Mouse (Mus musculus): ENCODE measurements around the gene Klhl29.

The Klhl29 gene

DNA sequence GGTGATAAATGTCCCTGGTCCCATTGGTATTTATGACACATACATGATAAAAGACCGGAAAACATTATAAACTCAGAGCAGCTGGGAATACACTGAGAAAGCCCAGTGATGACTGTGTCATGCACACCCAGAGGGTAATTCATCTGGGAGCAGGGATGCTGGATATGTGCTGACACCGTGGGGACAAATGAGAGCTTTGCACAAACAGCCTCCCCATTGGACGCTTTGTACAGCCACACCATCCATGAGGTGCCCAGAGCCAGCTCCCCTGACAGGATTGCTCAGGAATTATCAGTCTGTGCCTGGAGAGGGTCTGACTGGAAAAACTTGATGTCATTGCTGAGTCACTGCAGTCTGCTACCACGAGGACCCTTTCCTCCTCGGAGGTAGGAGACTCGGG lies 266.9 kb downstream of the Klhl29 start:
- DNase-seq: no peak

DNA sequence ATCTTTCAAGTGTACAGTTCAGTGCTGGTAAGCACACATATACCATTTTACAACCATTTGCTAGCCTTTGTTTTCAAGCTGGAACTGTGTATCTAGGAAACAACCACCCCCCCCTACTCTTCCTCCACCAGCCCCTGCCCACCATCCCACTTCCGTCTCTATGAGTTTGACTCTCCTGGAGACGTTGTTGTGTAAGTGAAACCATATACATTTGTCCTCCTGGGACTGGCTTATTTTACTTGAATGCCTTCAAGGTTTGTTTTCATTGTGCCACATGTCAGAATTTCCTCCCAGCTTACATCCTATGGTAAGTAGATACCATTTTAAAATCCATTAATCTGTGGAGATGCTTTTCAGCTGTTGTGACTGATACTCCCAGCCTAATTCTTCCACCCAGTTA lies 267.7 kb downstream of the Klhl29 start:
- DNase-seq: no peak

DNA sequence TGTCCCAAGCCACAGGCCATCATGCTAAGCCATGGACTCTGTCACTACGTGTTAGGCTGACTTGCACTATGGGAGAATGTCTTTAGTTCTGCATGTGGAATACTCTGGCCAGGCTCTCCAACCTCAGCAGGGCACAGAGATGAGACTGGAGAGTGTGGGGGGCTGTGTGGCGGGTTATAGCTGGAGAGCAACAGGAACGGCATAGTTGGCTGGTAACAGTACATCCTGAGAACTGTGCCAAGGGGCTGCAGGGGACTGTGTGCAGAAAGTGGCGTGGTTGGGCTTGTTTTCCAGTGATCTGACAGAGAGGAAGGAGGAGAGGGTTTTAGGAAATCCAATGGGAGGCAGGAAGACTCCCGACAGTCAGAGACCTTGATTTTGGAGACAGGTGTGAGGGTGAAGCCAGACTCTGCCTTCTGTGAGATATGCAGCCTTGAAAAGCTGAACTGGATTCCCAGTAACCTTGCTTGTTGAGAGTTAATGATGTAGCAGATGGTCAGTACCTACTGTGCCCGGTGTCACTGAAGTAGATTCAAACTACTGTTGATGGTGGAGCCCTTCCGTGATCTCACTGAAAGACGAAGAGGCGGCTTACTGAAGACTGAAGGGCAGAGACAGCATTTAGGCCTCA lies 270.9 kb downstream of the Klhl29 start:
- DNase-seq: peak; percentile 49

DNA sequence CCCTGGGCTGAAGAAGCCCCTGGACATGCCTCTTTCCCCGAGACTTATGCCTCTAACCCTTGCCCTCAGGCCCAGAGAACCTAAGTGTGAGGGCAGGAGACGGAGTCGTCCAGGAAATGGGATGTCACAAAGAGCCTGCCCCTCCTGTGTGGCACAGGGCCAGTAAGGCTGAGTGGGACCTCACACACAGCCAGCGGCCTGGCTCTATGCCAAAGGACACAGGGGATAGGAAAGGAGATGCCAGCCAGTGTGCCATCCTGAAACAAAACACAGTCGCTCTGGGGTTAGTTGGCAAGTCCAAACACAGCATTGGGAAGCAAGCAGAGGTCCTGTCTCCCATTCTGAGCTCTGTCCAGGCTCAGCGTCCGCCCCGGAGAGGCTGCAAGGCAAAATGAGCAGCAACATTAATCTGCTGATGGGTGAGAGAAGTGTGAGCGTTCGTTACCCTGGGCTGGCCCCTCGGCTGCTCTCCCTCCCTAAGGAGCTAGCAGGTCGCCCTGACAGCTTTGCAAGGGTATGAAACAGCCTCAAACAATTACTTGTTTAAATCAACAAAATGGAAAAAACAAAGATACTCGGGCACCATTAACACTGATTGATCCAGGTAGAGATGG lies 274.0 kb downstream of the Klhl29 start:
- no peak for DNase-seq

DNA sequence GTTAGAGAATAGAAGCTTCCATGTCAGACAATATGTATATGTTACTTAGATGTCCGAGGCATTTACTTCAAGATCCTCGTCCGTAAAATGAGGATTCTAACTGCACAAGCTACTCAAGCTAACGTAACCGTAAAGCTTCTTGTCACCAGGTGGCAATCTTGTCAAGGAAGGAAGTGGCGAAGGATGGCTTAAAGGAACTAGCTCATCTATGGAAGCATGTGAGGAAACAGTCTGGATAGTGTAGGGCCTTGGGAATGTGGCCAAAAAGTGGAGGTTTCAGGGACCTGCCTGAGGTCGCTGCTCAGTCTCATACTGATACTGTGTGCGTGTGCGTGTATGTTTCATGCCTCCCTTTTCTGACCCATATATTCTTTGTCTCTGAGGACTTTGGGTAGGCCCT lies 275.9 kb downstream of the Klhl29 start:
- DNase-seq: no peak

DNA sequence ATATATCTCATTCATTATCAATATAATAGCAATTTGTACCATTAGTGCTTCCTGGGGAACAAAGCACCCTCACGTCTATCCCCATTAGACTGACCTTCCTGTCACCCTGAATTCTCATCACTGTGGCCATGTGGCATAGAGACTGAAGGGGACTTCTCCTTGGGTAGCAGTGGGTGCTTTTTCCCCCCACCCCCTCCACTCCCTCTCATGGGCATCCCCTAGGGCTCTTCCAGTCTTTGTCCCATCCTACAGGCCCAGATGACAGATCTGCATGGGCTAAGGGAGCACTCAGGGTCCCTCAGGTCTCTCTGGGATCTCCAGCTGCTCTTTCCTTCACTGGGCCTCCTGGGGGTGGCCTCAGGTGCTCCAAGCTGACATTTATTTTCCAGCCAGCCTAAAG lies 286.8 kb downstream of the Klhl29 start:
- no peak for DNase-seq

DNA sequence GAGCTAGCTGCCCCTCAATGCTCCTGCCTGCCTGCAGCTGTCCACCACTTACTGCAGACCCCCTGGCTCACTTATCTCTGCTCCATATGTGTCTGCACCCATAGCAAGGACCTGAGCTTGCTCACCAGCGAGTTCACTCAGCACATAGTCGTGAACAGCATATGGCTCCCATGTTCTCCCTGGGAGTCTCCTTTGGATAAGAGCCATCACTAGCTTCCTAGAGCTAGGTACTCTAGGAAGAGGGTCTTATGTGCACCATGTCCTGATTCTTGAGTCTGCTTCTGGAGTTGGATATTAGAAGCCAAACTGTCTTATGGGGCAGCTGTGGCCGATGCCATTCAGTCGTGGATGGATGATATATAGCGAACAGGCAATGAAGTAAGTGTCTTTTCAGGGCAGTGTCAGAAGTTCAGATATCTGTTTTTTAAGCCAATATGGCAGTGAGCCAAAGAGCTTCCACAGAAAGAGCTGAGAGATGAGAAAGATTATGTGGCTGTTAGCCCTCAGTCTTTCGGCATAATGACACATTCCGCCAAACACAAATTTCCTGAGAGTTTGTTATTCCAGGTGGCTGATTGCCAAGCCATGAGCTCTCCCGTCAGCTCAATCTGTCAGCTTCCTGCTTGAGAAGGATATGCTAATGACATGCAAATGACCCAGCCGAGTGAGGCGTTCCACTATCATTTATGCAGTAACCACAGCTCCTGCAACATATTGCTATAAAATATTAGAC lies 287.5 kb downstream of the Klhl29 start:
- peak; percentile 84 for DNase-seq

DNA sequence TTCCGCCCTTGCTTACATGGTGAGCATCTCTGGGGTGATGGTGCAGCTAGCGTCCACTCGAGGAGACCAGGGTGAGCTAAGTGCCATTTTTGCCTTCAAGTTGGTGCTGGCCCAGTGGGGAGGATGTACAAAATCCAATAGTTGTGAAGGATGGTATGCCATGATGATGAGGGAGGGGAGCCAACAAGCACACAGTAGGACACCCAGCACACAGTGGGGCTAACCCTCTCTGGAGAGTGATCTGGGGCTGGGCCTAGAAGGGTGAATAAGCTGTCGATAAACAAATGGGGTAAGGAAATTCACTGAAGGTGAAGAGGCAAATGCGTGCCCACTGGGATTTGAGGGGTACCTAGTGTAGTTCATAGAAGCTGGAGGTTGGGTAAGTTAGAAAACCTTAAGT lies 290.8 kb downstream of the Klhl29 start:
- DNase-seq: no peak

DNA sequence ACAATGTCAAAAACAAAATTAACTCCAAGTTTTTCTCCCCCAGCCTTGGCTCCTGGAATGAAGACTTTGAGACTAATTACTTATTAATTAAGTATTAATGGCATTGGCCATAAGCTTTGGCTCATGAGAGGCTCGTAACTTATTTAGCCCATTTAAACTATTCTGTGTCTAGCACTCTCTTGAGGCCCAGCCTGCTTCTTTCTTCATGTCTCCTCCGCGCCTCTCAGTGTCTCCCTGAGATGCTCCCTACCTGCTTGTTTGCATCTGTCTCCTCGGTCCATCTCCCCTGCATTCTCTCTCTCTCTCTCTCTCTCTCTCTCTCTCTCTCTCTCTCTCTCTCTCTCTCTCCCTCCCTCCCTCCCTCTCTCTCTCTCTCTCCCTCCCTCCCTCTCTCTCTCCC lies 294.0 kb downstream of the Klhl29 start:
- no peak for DNase-seq

DNA sequence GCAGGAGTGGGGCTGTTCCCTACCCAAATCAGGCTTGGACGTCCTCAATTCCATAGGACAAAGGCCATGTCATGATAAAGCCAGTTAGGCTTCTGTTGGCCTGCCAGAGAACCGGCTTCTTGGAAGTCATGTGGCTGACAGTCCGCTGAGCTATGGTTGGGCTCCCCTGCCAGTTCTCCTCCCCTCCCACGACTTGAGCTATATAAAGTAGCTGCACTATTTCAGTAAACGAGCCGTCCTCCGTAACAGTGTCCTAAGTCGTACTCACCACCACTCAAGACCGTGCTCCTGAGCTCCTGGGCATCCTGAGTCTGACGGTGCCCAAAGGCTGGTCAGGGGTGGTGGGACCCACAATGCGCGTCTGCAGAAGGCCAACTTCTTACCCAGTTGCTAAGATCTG lies 302.3 kb downstream of the Klhl29 start:
- DNase-seq: no peak

DNA sequence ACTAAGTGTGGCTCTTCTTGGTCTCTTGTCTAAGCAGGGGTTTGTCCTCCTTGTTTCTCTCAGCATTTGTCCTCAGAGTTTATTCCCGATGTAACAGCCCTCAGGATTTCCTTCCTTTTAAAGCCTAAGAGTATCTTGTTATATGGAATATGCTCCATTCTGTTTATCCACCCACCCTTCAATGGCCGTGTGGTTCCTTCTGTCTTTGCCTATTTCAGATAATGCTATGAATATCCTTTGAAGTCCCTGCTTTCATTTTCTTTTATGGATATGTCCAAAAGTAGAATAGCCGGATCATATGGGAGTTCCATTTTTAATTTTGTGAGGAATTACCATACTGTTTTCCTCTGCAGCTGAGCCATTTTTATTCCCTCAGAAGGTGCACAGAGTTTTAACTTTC lies 305.4 kb downstream of the Klhl29 start:
- no peak for DNase-seq

DNA sequence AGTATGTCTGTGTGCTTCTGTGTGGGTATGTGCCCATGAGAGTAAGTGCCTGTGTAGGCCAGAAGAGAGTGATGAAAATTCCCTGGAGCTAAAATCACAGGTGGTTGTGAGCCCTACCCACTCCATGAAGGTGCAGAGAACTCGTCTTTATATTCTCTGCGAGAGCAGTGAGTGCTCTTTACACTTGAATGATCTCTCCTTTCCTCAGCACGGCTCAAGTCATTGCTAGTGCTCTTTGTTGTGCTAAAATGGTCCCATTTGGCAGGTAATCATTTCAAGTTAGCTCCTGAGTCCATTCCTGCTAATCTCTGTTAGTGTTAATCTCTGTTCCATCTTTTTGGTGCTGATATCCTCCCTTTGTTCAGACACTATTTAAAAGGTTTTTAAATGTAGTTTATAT lies 307.9 kb downstream of the Klhl29 start:
- no peak for DNase-seq

DNA sequence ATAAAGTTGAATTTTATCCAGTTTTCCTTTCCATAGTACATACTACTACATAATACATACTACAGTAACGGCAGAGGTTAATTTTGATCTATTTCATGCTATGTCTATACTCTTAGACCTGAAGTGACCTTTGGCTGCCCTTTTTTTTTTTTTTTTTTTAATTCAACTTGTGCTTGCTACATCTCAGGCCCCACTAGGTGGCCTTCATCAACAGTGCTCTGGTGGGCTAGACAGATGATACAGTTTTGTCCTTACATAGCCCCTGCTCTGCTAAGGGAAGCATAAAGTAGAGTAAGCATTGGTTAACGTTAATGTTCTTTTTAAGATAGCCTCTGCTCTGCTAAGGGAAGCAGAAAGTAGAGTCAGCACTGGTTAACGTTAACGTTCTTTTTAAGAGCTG lies 327.4 kb downstream of the Klhl29 start:
- DNase-seq: no peak

DNA sequence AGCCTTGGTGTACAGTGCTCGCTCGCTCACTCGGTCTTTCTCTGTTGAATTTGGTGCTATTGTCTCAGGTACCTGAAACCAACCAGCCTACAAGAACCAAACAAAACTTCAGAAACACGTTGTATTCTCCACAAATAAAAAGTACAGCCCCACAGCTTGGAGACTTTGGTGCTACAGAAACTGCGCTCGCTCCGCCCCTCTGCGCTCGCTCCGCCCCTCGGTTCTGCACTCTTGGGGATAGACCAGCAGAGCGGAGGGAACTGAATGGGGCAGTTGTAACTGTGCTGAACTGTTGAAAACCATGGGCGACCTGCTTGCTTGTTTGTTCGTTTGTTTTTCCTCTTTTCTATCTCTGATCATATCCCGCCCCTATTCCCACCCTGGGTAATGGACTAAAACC lies 331.3 kb downstream of the Klhl29 start:
- no peak for DNase-seq

DNA sequence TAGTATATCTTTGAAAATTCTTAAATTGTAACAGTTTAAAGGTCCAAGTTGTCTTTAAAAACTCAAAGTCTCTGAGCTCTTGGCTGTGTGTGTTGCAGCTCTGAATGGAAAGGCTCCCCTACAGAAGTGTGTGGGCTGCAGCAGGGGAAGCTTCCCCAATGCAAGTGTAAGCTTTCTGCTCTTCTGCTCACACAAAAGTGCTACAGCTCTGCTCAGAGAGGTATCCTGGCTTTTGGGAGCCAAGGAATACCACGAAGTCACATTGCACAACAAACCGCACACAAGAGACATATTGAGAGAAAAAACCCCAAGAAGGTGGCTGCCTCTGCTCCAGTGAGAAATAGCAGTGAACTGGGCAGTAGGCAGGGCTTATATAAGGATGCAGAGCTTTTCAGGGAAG lies 337.5 kb downstream of the Klhl29 start:
- no peak for DNase-seq

DNA sequence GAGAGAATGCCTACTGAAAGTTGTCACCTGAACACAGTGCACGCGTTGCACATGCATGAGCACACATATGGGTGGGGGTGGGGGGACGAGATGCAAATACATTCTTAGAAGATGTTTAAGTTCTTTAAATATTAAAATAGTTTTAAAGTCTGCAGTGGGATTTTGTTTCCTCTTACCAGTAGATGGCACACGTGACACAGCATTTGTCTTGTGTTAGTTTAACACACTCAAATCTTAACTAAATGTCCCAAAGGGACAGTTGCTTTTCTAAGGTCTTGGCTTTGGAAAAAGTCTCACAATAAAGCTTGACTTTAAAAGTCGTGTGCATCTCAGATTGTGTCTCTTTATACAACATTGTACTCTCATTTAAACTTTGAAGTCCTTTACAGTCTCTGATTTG lies 346.4 kb downstream of the Klhl29 start:
- DNase-seq: no peak

Data from cerebellum, adult 9-10 months (tissue).